Comparison of ENCODE assay signal across 9 mouse cellular contexts in genomic region chr19:56722291-56722707, GRCm38 (mm10). TPM values are rescaled to one million over a fixed set of nuclear protein-coding genes. Genes with fewer than 3 reads are reported as not detected.
DNase-seq lines count a peak whose midpoint lies in the region; ATAC-seq and TF ChIP-seq lines count a peak whose summit lies in the region.
"Had no signal": no experiment of that assay in that cellular context is flagged by ENCODE, and none has a peak within 500 bp of the region (broad histone marks: within the 10 kb centered on the region; RNA-seq: fewer than 3 reads in every experiment).

No protein-coding gene starts in this region.

- no peak for TF ChIP-seq EP300 in liver, postnatal 0 days (IDR thresholded peaks at IDR 0.05; ENCODE audit: low read depth)

- H3K9ac ChIP-seq in heart, embryonic 11.5 days (ENCODE audit: low read depth, low read length): peak overlapping the region; percentile 80
- H3K9ac ChIP-seq in ES-E14 (ENCODE audit: insufficient read depth, low read depth, low read length, poor library complexity, severe bottlenecking): peak overlapping the region; percentile 60
- peak overlapping the region; percentile 41 for H3K9ac ChIP-seq in liver, postnatal 0 days (replicated peaks)

- no peak for ATAC-seq in heart, embryonic 11.5 days (replicated peaks; ENCODE audit: insufficient number of reproducible peaks, low FRiP score, low TSS enrichment)
- ATAC-seq in liver, postnatal 0 days: 0 out of 2 replicates have a peak, but pooled peaks have one; percentile 9
- no peak for ATAC-seq in CD4-positive, CD25-positive, alpha-beta regulatory T cell, adult 4 months

- peak overlapping the region; percentile 79 for H3K4me2 ChIP-seq in heart, embryonic 11.5 days
- H3K4me2 ChIP-seq in liver, postnatal 0 days (ENCODE audit: low read depth, low read length): peak overlapping the region; percentile 66

- no peak for TF ChIP-seq CTCF in liver, postnatal 0 days (IDR thresholded peaks at IDR 0.05; ENCODE audit: low read depth)

- H3K9me3 ChIP-seq in heart, embryonic 11.5 days (replicated peaks; ENCODE audit: control insufficient read depth, low read length): no peaks in the 10 kb centered on the region
- H3K9me3 ChIP-seq in ES-E14 (ENCODE audit: control insufficient read depth, insufficient read depth, low read depth, low read length): no peaks in the 10 kb centered on the region; the same call in 1 of the 2 replicates
- no peaks in the 10 kb centered on the region for H3K9me3 ChIP-seq in liver, postnatal 0 days (ENCODE audit: low read length)

- H3K4me1 ChIP-seq in heart, embryonic 11.5 days (ENCODE audit: control insufficient read depth, insufficient read depth, low read length): peaks cover 20% of the 10 kb centered on the region
- H3K4me1 ChIP-seq in ES-E14 (ENCODE audit: control insufficient read depth in 2 of 2, insufficient read depth in 2 of 2, low read length in 2 of 2, poor library complexity in 1 of 2): peaks cover 4 to 6% of the 10 kb centered on the region in 2 experiments; a peak in 3 of 4 replicates
- H3K4me1 ChIP-seq in liver, postnatal 0 days (ENCODE audit: insufficient read depth): peaks cover 12% of the 10 kb centered on the region

- DNase-seq in heart, adult 18-20 months: no peak
- DNase-seq in ES-E14 (ENCODE audit: low read depth, low spot score): no peak
- peak; percentile 48 for DNase-seq in heart, postnatal 4 days
- DNase-seq in liver, postnatal 0 days: no peak
- no peak for DNase-seq in frontal cortex, postnatal 25 days (ENCODE audit: low spot score in 2 of 2)
- DNase-seq in left cerebral cortex, adult 11 months (ENCODE audit: low spot score): no peak

- peaks cover 46% of the 10 kb centered on the region for H3K27me3 ChIP-seq in heart, embryonic 11.5 days (ENCODE audit: control insufficient read depth, insufficient read depth, low read length)
- peaks cover 76% of the 10 kb centered on the region for H3K27me3 ChIP-seq in liver, postnatal 0 days (ENCODE audit: insufficient read depth, low read length)

- no peaks in the 10 kb centered on the region for H3K36me3 ChIP-seq in heart, embryonic 11.5 days (ENCODE audit: control insufficient read depth, insufficient read depth, low read length)
- no peaks in the 10 kb centered on the region for H3K36me3 ChIP-seq in ES-E14 (ENCODE audit: control insufficient read depth, insufficient read depth, low read length, poor library complexity, severe bottlenecking)
- H3K36me3 ChIP-seq in liver, postnatal 0 days (replicated peaks; ENCODE audit: insufficient read depth, low read length): no peaks in the 10 kb centered on the region
- H3K36me3 ChIP-seq: G1E had no signal

- in situ Hi-C loops in ES-E14 (cut with MboI; ENCODE audit: low sequenced_read_pairs in 2 of 2, unreplicated experiment in 2 of 2): no loop called here

- peak overlapping the region; percentile 62 for H3K4me3 ChIP-seq in heart, embryonic 11.5 days (ENCODE audit: low read depth, low read length)
- peak overlapping the region; percentile 53 to 66 for H3K4me3 ChIP-seq in ES-E14 (ENCODE audit: insufficient read depth in 1 of 2, low read depth in 1 of 2, low read length in 2 of 2, poor library complexity in 1 of 2, severe bottlenecking in 1 of 2)
- H3K4me3 ChIP-seq in liver, postnatal 0 days (ENCODE audit: low read depth, low read length): peak overlapping the region; percentile 49

- WGBS in heart, embryonic 11.5 days (ENCODE audit: insufficient replicate concordance): 2% methylated on average over 36 of the region's 48 CpGs
- 4% methylated on average over 19 of the region's 48 CpGs for WGBS in liver, postnatal 0 days (ENCODE audit: insufficient replicate concordance)

- 0 out of 2 replicates have a peak overlapping the region, but pooled peaks have one; percentile 35 for H3K27ac ChIP-seq in heart, embryonic 11.5 days (ENCODE audit: low read depth, low read length)
- H3K27ac ChIP-seq in ES-E14 (ENCODE audit: insufficient read depth, low read depth, low read length, poor library complexity, severe bottlenecking): no peak overlapping the region
- H3K27ac ChIP-seq in liver, postnatal 0 days (ENCODE audit: low read depth): no peak overlapping the region

TF ChIP-seq in ES-E14, 5 proteins besides CTCF, POLR2A, EP300 and RAD21:
- no peak for TF ChIP-seq CHD2 (IDR thresholded peaks at IDR 0.05; ENCODE audit: low read depth, low read length)

RNA-seq across cellular contexts. Expression of gene Adrb1, which starts 0.3 kb away (rescaled TPM):
- 1.5 and 1.8 TPM in 2 replicates for polyA plus RNA-seq in heart, embryonic 11.5 days (2014; fragmentation: Nextera tagmentation; extraction: Ambion mirVana)
- total RNA-seq in heart, adult 18-20 months (2021): 10 to 100 TPM; 15.6 to 15.8 TPM
- 0.36 and 1.2 TPM in 2 replicates for total RNA-seq in ES-E14 (2012; rRNA removed)
- 10 to 100 TPM; 30.3 to 33.8 TPM for total RNA-seq in heart, postnatal 4 days (2021)
- polyA plus RNA-seq in liver, postnatal 0 days (2015; fragmentation: Nextera tagmentation; extraction: Ambion mirVana): 0.47 and 0.63 TPM in 2 replicates
- polyA plus RNA-seq in CD4-positive, CD25-positive, alpha-beta regulatory T cell, adult 4 months (2017; shearing (Covaris generic)): not detected
- polyA plus RNA-seq: G1E had no signal
